Mouse (Mus musculus) spleen, adult 2 months (tissue): ENCODE measurements at regions not wholly inside any gene's neighbourhood (a gene's known extent, or its start where the extent isn't known, plus 50 kb on each side); places are given as distances from the start of the nearest gene placed in this dataset.

Experiments used
- CTCF ChIP-seq: fragments of 200-500 bp; IDR thresholded peaks from 2 replicates; pipeline ENCODE4 v1.5.1; 2011; ENCODE audit warnings: mild to moderate bottlenecking, inconsistent platforms; ENCODE audit not compliant: insufficient read depth, insufficient read length, insufficient replicate concordance; ENCODE audit errors: extremely low read depth
- POLR2A ChIP-seq: fragments of 200-500 bp; IDR thresholded peaks from 2 replicates; pipeline ENCODE4 v1.6.1; 2011; ENCODE audit warnings: low read depth, low read length, inconsistent platforms

GRCm38 (mm10) chr3:130877981-130878380, 147.8 kb upstream of the Rpl34 start:
- no peak for TF ChIP-seq CTCF
- no peak for TF ChIP-seq POLR2A
